Mouse (Mus musculus): ENCODE measurements around the gene Dtl. TPM values are rescaled to one million over a fixed set of nuclear protein-coding genes. Genes with fewer than 3 reads are reported as not detected.
A peak's percentile ranks its signal among the peaks of the same experiment; 100 is the strongest.

The Dtl gene
- 0.28 and 0.46 TPM in 2 replicates for polyA plus RNA-seq (2012; rRNA removed)

GRCm38 (mm10) chr1:191575458-191576247 is at the start of gene Dtl, which contains the start of gene Ints7:
Dtl (minus strand) TSS chr1:191575544.
Ints7 (plus strand) TSS chr1:191575636.
- TF ChIP-seq POLR2A (IDR thresholded peaks at IDR 0.05; ENCODE audit: borderline replicate concordance, extremely low read depth, low read depth, low read length) (peak; percentile 88; the same call in 1 of the 2 replicates), CTCF (IDR thresholded peaks at IDR 0.05; ENCODE audit: insufficient read depth, low read length) (peak; percentile 75)

GRCm38 (mm10) chr1:191625026-191625425 is 49.7 kb upstream of the Dtl start:
- no peak for DNase-seq
- 37% methylated on average over 6 of the region's 6 CpGs for WGBS
- H3K4me1 ChIP-seq (ENCODE audit: control insufficient read depth, insufficient read depth, low read length) = no peaks in the 10 kb centered on the region
- H3K4me3 ChIP-seq (replicated peaks; ENCODE audit: extremely low read depth, low read depth, low read length) = no peak overlapping the region
- no peak for TF ChIP-seq CTCF (IDR thresholded peaks at IDR 0.05; ENCODE audit: insufficient read depth, low read length)
- no peak for TF ChIP-seq POLR2A (IDR thresholded peaks at IDR 0.05; ENCODE audit: borderline replicate concordance, extremely low read depth, low read depth, low read length)

More at GRCm38 (mm10) chr1:191575458-191576247, at the start of gene Dtl, which contains the start of gene Ints7:
- peak; percentile 99 for DNase-seq
- under 1% methylated on average over 70 of the region's 70 CpGs for WGBS
- Histone ChIP-seq H3K4me3 (replicated peaks; ENCODE audit: extremely low read depth, low read depth, low read length) (peak within 1 kb of the TSS; percentile 91), H3K4me1 (ENCODE audit: control insufficient read depth, insufficient read depth, low read length) (peaks cover 4% of the 10 kb centered on the region; the same call in 1 of the 2 replicates)

GRCm38 (mm10) chr1:191624492-191624891 is 49.1 kb upstream of the Dtl start:
- Histone ChIP-seq H3K4me3 (replicated peaks; ENCODE audit: extremely low read depth, low read depth, low read length) (no peak overlapping the region), H3K4me1 (ENCODE audit: control insufficient read depth, insufficient read depth, low read length) (no peaks in the 10 kb centered on the region)
- TF ChIP-seq POLR2A (IDR thresholded peaks at IDR 0.05; ENCODE audit: borderline replicate concordance, extremely low read depth, low read depth, low read length) = no peak
- TF ChIP-seq CTCF (IDR thresholded peaks at IDR 0.05; ENCODE audit: insufficient read depth, low read length) = no peak
- 50% methylated on average over 6 of the region's 6 CpGs for WGBS
- DNase-seq = no peak

GRCm38 (mm10) chr1:191622801-191623200 is 47.5 kb upstream of the Dtl start:
- no peak for DNase-seq
- Histone ChIP-seq H3K4me1 (ENCODE audit: control insufficient read depth, insufficient read depth, low read length) (no peaks in the 10 kb centered on the region), H3K4me3 (replicated peaks; ENCODE audit: extremely low read depth, low read depth, low read length) (no peak overlapping the region)
- TF ChIP-seq POLR2A (IDR thresholded peaks at IDR 0.05; ENCODE audit: borderline replicate concordance, extremely low read depth, low read depth, low read length) (no peak), CTCF (IDR thresholded peaks at IDR 0.05; ENCODE audit: insufficient read depth, low read length) (no peak)
- WGBS = 84% methylated on average over 8 of the region's 8 CpGs

GRCm38 (mm10) chr1:191621096-191621495 is 45.8 kb upstream of the Dtl start:
- WGBS = 93% methylated on average over 8 of the region's 8 CpGs
- Histone ChIP-seq H3K4me3 (replicated peaks; ENCODE audit: extremely low read depth, low read depth, low read length) (no peak overlapping the region), H3K4me1 (ENCODE audit: control insufficient read depth, insufficient read depth, low read length) (no peaks in the 10 kb centered on the region)
- no peak for DNase-seq
- no peak for TF ChIP-seq POLR2A (IDR thresholded peaks at IDR 0.05; ENCODE audit: borderline replicate concordance, extremely low read depth, low read depth, low read length)
- TF ChIP-seq CTCF (IDR thresholded peaks at IDR 0.05; ENCODE audit: insufficient read depth, low read length) = no peak

- no peak for DNase-seq
- Histone ChIP-seq H3K4me3 (replicated peaks; ENCODE audit: extremely low read depth, low read depth, low read length) (no peak overlapping the region), H3K4me1 (ENCODE audit: control insufficient read depth, insufficient read depth, low read length) (no peaks in the 10 kb centered on the region)
- TF ChIP-seq POLR2A (IDR thresholded peaks at IDR 0.05; ENCODE audit: borderline replicate concordance, extremely low read depth, low read depth, low read length) (no peak), CTCF (IDR thresholded peaks at IDR 0.05; ENCODE audit: insufficient read depth, low read length) (no peak)
- WGBS = 92% methylated on average over 12 of the region's 12 CpGs
Measured at GRCm38 (mm10) chr1:191618067-191618766, 42.9 kb upstream of the Dtl start.

GRCm38 (mm10) chr1:191617589-191617988 is 42.2 kb upstream of the Dtl start:
- Histone ChIP-seq H3K4me1 (ENCODE audit: control insufficient read depth, insufficient read depth, low read length) (no peaks in the 10 kb centered on the region), H3K4me3 (replicated peaks; ENCODE audit: extremely low read depth, low read depth, low read length) (no peak overlapping the region)
- TF ChIP-seq POLR2A (IDR thresholded peaks at IDR 0.05; ENCODE audit: borderline replicate concordance, extremely low read depth, low read depth, low read length) (no peak), CTCF (IDR thresholded peaks at IDR 0.05; ENCODE audit: insufficient read depth, low read length) (no peak)
- DNase-seq = no peak
- 78% methylated on average over 3 of the region's 3 CpGs for WGBS

GRCm38 (mm10) chr1:191616245-191616644 is 40.9 kb upstream of the Dtl start:
- TF ChIP-seq CTCF (IDR thresholded peaks at IDR 0.05; ENCODE audit: insufficient read depth, low read length) (no peak), POLR2A (IDR thresholded peaks at IDR 0.05; ENCODE audit: borderline replicate concordance, extremely low read depth, low read depth, low read length) (no peak)
- H3K4me1 ChIP-seq (ENCODE audit: control insufficient read depth, insufficient read depth, low read length) = no peaks in the 10 kb centered on the region
- DNase-seq = no peak
- WGBS = 95% methylated on average over 8 of the region's 8 CpGs
- no peak overlapping the region for H3K4me3 ChIP-seq (replicated peaks; ENCODE audit: extremely low read depth, low read depth, low read length)

- Histone ChIP-seq H3K4me1 (ENCODE audit: control insufficient read depth, insufficient read depth, low read length) (no peaks in the 10 kb centered on the region), H3K4me3 (replicated peaks; ENCODE audit: extremely low read depth, low read depth, low read length) (no peak overlapping the region)
- 82% methylated on average over 16 of the region's 16 CpGs for WGBS
- TF ChIP-seq POLR2A (IDR thresholded peaks at IDR 0.05; ENCODE audit: borderline replicate concordance, extremely low read depth, low read depth, low read length) = no peak
- no peak for TF ChIP-seq CTCF (IDR thresholded peaks at IDR 0.05; ENCODE audit: insufficient read depth, low read length)
- no peak for DNase-seq
Measured at GRCm38 (mm10) chr1:191612877-191613276, 37.5 kb upstream of the Dtl start.
